Mouse (Mus musculus) bone marrow, adult 2 months (tissue): Measurements from ENCODE around the gene Pard3. TPM values are rescaled to one million over a fixed set of nuclear protein-coding genes. Genes with fewer than 3 reads are reported as not detected.

Source experiments
- H3K27ac ChIP-seq: fragments of 200-500 bp; 2 replicates; pipeline ENCODE4 v1.5.1; 2012; ENCODE audit warnings: low read depth, mild to moderate bottlenecking, control low read depth, inconsistent platforms, low read length; ENCODE audit not compliant: control insufficient read depth, poor library complexity, insufficient read depth
- H3K4me1 ChIP-seq: fragments of 200-500 bp; 2 replicates; pipeline ENCODE4 v1.6.1; 2011; ENCODE audit warnings: low read length; ENCODE audit not compliant: control insufficient read depth, insufficient read depth
- H3K4me3 ChIP-seq: fragments of 200-500 bp; replicated peaks from 2 replicates; pipeline ENCODE3; 2011; ENCODE audit warnings: mild to moderate bottlenecking, low read depth, low read length, control low read depth; ENCODE audit not compliant: control insufficient read depth
- CTCF ChIP-seq: fragments of 200-500 bp; IDR thresholded peaks from 2 replicates; pipeline ENCODE4 v1.5.1; 2011; ENCODE audit warnings: low read length, control low read depth; ENCODE audit not compliant: control insufficient read depth, insufficient read depth
- POLR2A ChIP-seq: fragments of 200-500 bp; IDR thresholded peaks from 2 replicates; pipeline ENCODE4 v1.6.1; 2011; ENCODE audit warnings: low read depth, mild to moderate bottlenecking, control low read depth, low read length, borderline replicate concordance; ENCODE audit not compliant: control insufficient read depth
- WGBS: fragments of 180-500 bp; shearing (Covaris S2); methylation state at CpG from one replicate; pipeline ENCODE4 v1.1.7; 2018; 5-methylcytosine and 5-hydroxymethylcytosine counted together
- polyA plus RNA-seq: library from polyadenylated mRNA; stranded (reverse); fragments of >200 nt; gene quantifications from 2 replicates; pipeline ENCODE4 v1.2.4, GENCODE M21; 2011; ENCODE audit warnings: low replicate concordance; ENCODE audit not compliant: missing spikeins, insufficient read depth, insufficient read length

Pard3 gene
- polyA plus RNA-seq, 1 experiment, result 3.8 TPM

DNA sequence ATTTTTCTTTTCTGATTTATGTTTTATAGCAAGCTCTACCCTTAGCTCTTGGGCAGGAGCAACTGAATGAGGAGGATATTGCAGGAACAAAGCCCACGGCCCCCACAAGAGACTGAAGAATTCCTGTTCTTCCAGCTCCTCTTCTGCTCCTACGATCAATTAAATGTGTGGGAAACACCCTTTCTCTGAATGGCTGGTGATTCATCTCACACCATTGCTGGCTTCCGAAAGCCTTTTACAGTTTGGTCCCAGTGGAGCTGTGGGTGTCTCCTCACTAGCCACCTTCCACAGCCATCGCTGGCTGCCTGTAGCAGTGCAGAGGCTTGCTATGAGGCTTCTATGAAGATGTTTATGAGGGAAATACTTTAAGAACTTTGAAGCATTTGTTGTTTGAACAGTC lies 550.5 kb downstream of the Pard3 start:
- no peak for TF ChIP-seq CTCF
- Histone ChIP-seq H3K27ac (no peak overlapping the region), H3K4me1 (no peaks in the 10 kb centered on the region), H3K4me3 (no peak overlapping the region)
- 87% methylated on average over 4 of the region's 4 CpGs for WGBS

DNA sequence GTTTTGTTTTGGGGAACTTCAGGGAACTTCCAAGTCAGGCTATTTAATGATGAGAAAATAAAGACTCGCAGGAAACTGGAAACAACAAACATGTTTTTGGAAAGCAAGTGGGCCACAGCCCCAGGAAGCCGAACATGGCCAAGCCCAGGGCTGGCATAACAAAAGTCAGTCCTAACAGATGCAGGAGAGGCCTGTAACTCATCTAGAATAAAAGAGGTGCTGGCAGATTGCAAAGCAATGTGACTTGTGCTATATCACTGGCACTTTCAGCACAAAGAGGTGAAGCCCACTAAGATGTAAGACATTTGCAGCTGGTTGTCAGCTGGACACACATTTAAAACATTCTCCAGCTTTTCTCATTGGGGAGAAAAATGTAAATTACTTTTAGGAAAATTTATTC lies 553.0 kb downstream of the Pard3 start:
- no peak for TF ChIP-seq POLR2A
- TF ChIP-seq CTCF, result no peak
- Histone ChIP-seq H3K4me3 (no peak overlapping the region), H3K27ac (no peak overlapping the region), H3K4me1 (no peaks in the 10 kb centered on the region)
- WGBS, result 72% methylated on average over 2 of the region's 2 CpGs

DNA sequence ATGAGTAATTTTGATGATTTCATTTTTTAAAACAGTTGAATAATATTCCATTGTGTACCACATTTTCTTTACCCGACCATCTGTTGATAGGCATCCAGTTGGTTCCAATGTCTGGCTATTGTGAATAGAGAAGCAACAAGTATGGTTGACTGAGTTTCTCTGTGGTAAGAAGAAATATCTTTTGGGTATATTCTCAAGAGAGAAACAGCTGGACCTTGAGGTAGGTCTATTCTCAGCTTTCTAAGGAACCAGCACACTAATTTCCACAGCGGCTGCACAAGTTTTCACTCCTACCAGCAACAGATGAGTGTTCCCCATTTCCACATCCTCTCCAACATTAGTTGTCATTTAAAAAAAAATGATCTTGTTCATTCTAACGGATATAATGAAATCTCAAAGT lies 558.4 kb downstream of the Pard3 start:
- no peak overlapping the region for H3K4me3 ChIP-seq
- WGBS, result 78% methylated on average over 3 of the region's 3 CpGs
- H3K4me1 ChIP-seq, result peaks cover under 1% of the 10 kb centered on the region; the same call in 1 of the 2 replicates
- H3K27ac ChIP-seq, result no peak overlapping the region
- TF ChIP-seq POLR2A (no peak), CTCF (no peak)

DNA sequence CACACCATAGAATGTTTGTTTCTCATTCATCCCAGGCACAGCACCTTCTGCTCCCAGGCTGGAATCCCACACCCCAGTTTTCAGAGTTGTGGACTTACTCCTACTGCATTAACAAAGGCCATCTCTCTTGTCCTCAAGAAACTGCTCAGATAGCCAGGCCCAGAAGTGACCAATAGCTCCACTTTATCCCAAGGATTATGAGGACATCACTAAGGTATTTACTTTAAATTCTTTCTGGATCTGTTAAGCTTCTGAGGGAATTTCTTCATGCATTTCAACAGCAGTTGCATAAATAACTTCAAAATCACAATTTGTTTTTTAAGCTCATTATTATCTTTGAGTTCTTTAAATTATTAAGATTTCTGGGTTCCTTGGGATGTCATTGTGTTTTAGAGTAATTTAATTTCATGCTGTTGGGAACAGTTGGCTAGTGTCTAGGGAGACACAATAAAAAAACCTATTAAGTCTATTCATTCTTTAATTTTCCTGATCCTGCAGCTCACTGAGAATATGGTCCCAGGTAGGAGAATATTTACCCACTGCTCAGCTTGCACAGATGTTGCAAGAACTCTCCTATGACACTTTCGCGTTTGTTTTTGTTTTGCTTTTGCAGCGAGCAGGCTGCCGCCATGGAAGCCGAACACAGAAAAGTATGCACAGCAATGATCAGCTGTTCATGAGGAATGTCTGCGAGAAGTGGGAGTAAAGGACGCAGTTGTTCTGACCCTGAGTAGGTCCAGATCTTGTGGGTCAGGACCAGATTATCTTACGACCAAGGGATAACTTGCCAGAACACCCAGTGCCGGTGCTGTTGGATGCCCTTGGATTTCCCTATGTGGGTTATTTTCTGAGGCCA lies 574.8 kb downstream of the Pard3 start:
- WGBS, result 81% methylated on average over 9 of the region's 9 CpGs
- no peak for TF ChIP-seq POLR2A
- TF ChIP-seq CTCF, result no peak
- no peaks in the 10 kb centered on the region for H3K4me1 ChIP-seq
- H3K27ac ChIP-seq, result no peak overlapping the region
- no peak overlapping the region for H3K4me3 ChIP-seq

DNA sequence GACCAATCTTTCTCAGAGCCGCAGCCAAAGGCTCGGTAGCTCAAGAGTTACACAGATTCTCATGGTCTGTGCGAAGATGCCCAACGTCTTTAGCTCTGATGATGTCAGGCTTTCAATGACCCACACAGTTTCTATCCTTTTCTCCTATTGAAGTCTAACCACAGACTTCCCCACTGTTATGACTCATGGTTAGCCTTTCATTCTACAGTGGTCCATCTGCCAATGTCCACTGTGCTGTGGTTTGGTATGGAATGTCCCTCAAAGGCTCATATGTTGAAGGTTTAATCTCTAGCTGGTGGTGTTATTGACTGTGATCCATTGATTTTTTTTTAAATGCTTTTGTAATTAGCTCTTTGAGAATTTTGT lies 575.4 kb downstream of the Pard3 start:
- no peak overlapping the region for H3K4me3 ChIP-seq
- no peaks in the 10 kb centered on the region for H3K4me1 ChIP-seq
- WGBS, result 75% methylated on average over 4 of the region's 4 CpGs
- TF ChIP-seq CTCF (no peak), POLR2A (no peak)
- no peak overlapping the region for H3K27ac ChIP-seq

DNA sequence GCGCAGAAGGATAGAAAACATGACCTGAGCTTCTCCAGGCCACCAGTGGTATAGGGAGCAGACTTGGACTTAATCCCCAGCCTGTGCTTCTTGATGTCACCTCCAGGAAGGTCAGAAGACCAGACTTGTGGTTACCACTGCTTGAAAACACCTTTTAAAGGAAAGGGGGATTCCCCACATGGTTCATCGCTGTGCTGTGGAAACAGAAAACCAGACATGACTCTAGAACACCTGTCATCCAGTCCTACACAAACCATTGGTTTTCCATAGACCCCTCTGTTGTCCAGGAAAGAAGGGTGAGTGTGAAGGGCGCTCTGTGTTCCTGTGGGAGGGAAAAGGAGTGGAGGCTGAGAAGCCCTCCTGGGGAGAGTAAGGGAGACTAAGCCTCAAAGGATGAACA lies 591.9 kb downstream of the Pard3 start:
- Histone ChIP-seq H3K4me1 (no peaks in the 10 kb centered on the region), H3K4me3 (no peak overlapping the region), H3K27ac (no peak overlapping the region)
- 82% methylated on average over 3 of the region's 3 CpGs for WGBS
- TF ChIP-seq CTCF (no peak), POLR2A (no peak)

Other genes starting within 250 kb of the Pard3 start
- 48.1 and 91.8 TPM in 2 replicates for gene Tomm20, start 118.0 kb upstream of the Pard3 start, polyA plus RNA-seq
- 11.9 and 17.9 TPM in 2 replicates for gene Rbm34, start 92.8 kb upstream of the Pard3 start, polyA plus RNA-seq